Mouse (Mus musculus) thymus, adult 2 months (tissue): ENCODE results near the gene Slc29a4. TPM values are rescaled to one million over a fixed set of nuclear protein-coding genes. Genes with fewer than 3 reads are reported as not detected.

Source experiments
- DNase-seq: peaks from one replicate; pipeline ENCODE4 v3.0.0; 2021
- H3K27ac ChIP-seq: fragments of 200-500 bp; 2 replicates; pipeline ENCODE4 v1.5.1; 2012; ENCODE audit warnings: low read length, control low read depth; ENCODE audit not compliant: control insufficient read depth, insufficient read depth
- H3K27me3 ChIP-seq: fragments of 200-500 bp; 2 replicates; pipeline ENCODE4 v1.6.1; 2012; ENCODE audit warnings: mild to moderate bottlenecking, low read length, moderate library complexity, mixed read lengths; ENCODE audit not compliant: control insufficient read depth, insufficient read depth
- H3K36me3 ChIP-seq: fragments of 200-500 bp; 2 replicates; pipeline ENCODE4 v1.6.1; 2012; ENCODE audit warnings: mild to moderate bottlenecking, low read length, moderate library complexity; ENCODE audit not compliant: control insufficient read depth, insufficient read depth
- H3K4me1 ChIP-seq: fragments of 200-500 bp; replicated peaks from 2 replicates; pipeline ENCODE4 v1.6.1; 2012; ENCODE audit warnings: low read length; ENCODE audit not compliant: control insufficient read depth, insufficient read depth
- H3K4me3 ChIP-seq: fragments of 200-500 bp; 2 replicates; pipeline ENCODE4 v1.5.1; 2012; ENCODE audit warnings: mild to moderate bottlenecking, low read length, control low read depth, moderate library complexity; ENCODE audit not compliant: control insufficient read depth, insufficient read depth
- CTCF ChIP-seq: fragments of 200-500 bp; IDR thresholded peaks from 2 replicates; pipeline ENCODE4 v1.5.1; 2012; ENCODE audit warnings: mild to moderate bottlenecking, control low read depth, low read length, moderate library complexity, borderline replicate concordance; ENCODE audit not compliant: control insufficient read depth, poor library complexity, insufficient read depth; ENCODE audit errors: extremely low read depth
- POLR2A ChIP-seq: fragments of 200-500 bp; IDR thresholded peaks from 2 replicates; pipeline ENCODE4 v1.6.1; 2012; ENCODE audit warnings: mild to moderate bottlenecking, low read length, control low read depth, moderate library complexity; ENCODE audit not compliant: control insufficient read depth, poor library complexity, insufficient read depth; ENCODE audit errors: extremely low read depth
- WGBS: fragments of 180-500 bp; shearing (Covaris S2); methylation state at CpG from one replicate; pipeline ENCODE4 v1.1.7; 2018; 5-methylcytosine and 5-hydroxymethylcytosine counted together
- polyA plus RNA-seq: library from polyadenylated mRNA; depleted of rRNA; stranded (reverse); fragments of >200 nt; gene quantifications from 2 replicates; pipeline ENCODE4 v1.2.3, GENCODE M21; 2012; rRNA removed

The Slc29a4 gene
- polyA plus RNA-seq, 1 experiment = 1.2 TPM

- peaks cover 54% of the 10 kb centered on the region for H3K36me3 ChIP-seq
- no peak for TF ChIP-seq CTCF
- TF ChIP-seq POLR2A = no peak
- 87% methylated on average over 10 of the region's 10 CpGs for WGBS
- H3K27me3 ChIP-seq = no peaks in the 10 kb centered on the region
- H3K4me3 ChIP-seq = no peak overlapping the region
- no peak for DNase-seq
- no peak overlapping the region for H3K27ac ChIP-seq
- H3K4me1 ChIP-seq = no peaks in the 10 kb centered on the region
Observed at GRCm38 (mm10) chr5:142768352-142769267, 76.3 kb downstream of the Slc29a4 start.

GRCm38 (mm10) chr5:142769641-142770040, 77.3 kb downstream of the Slc29a4 start:
- no peak overlapping the region for H3K27ac ChIP-seq

DNA sequence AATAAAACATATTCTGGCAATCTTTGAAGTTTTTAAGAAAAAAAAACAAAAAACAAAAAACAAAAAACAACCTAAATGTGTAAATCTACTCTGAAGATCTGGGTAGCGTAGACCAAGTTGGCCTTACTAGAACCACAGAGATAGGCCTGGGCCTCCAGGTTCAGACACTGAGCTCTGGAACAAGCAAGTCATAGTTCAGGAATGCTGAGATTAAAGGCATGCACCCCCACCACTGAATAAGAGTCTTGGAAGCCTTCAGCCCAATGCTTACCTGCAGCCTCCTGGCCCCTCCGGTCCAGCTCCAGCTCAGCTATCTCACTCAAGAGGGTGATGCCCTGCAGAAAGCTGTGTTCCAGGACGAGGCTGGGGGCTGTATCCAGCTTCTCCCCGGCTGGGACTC, 78.7 kb downstream of the Slc29a4 start:
- no peak for DNase-seq
- WGBS = 97% methylated on average over 4 of the region's 4 CpGs
- H3K4me1 ChIP-seq = no peaks in the 10 kb centered on the region
- H3K4me3 ChIP-seq = no peak overlapping the region
- peaks cover 47% of the 10 kb centered on the region for H3K36me3 ChIP-seq
- no peaks in the 10 kb centered on the region for H3K27me3 ChIP-seq
- TF ChIP-seq POLR2A (no peak), CTCF (no peak)
- no peak overlapping the region for H3K27ac ChIP-seq

More at GRCm38 (mm10) chr5:142769641-142770040, 77.3 kb downstream of the Slc29a4 start:
- no peak overlapping the region for H3K4me3 ChIP-seq
- H3K4me1 ChIP-seq = no peaks in the 10 kb centered on the region
- H3K27me3 ChIP-seq = no peaks in the 10 kb centered on the region
- DNase-seq = no peak
- 91% methylated on average over 5 of the region's 5 CpGs for WGBS
- TF ChIP-seq POLR2A (no peak), CTCF (no peak)
- peaks cover 51% of the 10 kb centered on the region for H3K36me3 ChIP-seq

GRCm38 (mm10) chr5:142771964-142772363, 79.7 kb downstream of the Slc29a4 start:
- Histone ChIP-seq H3K27me3 (no peaks in the 10 kb centered on the region), H3K36me3 (peaks cover 47% of the 10 kb centered on the region), H3K4me3 (no peak overlapping the region), H3K4me1 (no peaks in the 10 kb centered on the region), H3K27ac (no peak overlapping the region)
- no peak for DNase-seq
- 97% methylated on average over 15 of the region's 15 CpGs for WGBS
- no peak for TF ChIP-seq POLR2A
- TF ChIP-seq CTCF = no peak

Other genes with a start within 250 kb of the Slc29a4 start
- gene Ap5z1, start 228.6 kb upstream of the Slc29a4 start, polyA plus RNA-seq = 75.2 and 87.1 TPM in 2 replicates
- gene Papolb, start 162.4 kb upstream of the Slc29a4 start, polyA plus RNA-seq = 0.04 TPM in 1 of 2 replicates, not detected in the other
- gene Radil, start 141.4 kb upstream of the Slc29a4 start, polyA plus RNA-seq = 1.7 and 1.9 TPM in 2 replicates
- gene Mmd2, start 83.7 kb upstream of the Slc29a4 start, polyA plus RNA-seq = 0.20 and 0.54 TPM in 2 replicates
- gene Wipi2, start 64.8 kb upstream of the Slc29a4 start, polyA plus RNA-seq = 54.4 and 65.6 TPM in 2 replicates
- gene Tnrc18, start 125.2 kb downstream of the Slc29a4 start, polyA plus RNA-seq = 48.6 and 56.9 TPM in 2 replicates
- 25.8 and 29.9 TPM in 2 replicates for gene Fbxl18, start 202.9 kb downstream of the Slc29a4 start, polyA plus RNA-seq
- gene Actb, start 214.2 kb downstream of the Slc29a4 start, polyA plus RNA-seq = 6,903 and 9,637 TPM in 2 replicates